Mouse (Mus musculus) limb, embryonic 10.5 days (tissue): Measurements from ENCODE around the gene Limd1. TPM values are rescaled to one million over a fixed set of nuclear protein-coding genes. Genes with fewer than 3 reads are reported as not detected.

Source experiments
- DNase-seq: peaks from one replicate; pipeline ENCODE4 v3.0.0-alpha.2; 2017; ENCODE audit warnings: low spot score
- H3K27ac ChIP-seq: fragments of 300-500 bp; sonication (generic); 2 replicates; pipeline ENCODE4 v1.5.1; 2016; ENCODE audit warnings: mild to moderate bottlenecking
- H3K27me3 ChIP-seq: fragments of 300-500 bp; sonication (generic); 2 replicates; pipeline ENCODE4 v1.6.1; 2016; ENCODE audit warnings: low read depth, mild to moderate bottlenecking; ENCODE audit not compliant: poor library complexity, severe bottlenecking
- H3K36me3 ChIP-seq: fragments of 300-500 bp; sonication (generic); 2 replicates; pipeline ENCODE4 v1.6.1; 2016; ENCODE audit warnings: mild to moderate bottlenecking, moderate library complexity
- H3K4me1 ChIP-seq: fragments of 300-500 bp; sonication (generic); 2 replicates; pipeline ENCODE4 v1.6.1; 2016
- H3K4me3 ChIP-seq: fragments of 300-500 bp; sonication (generic); 2 replicates; pipeline ENCODE4 v1.5.1; 2016; ENCODE audit warnings: mild to moderate bottlenecking, moderate library complexity
- H3K9me3 ChIP-seq: fragments of 300-500 bp; sonication (generic); replicated peaks from 2 replicates; pipeline ENCODE4 v1.6.1; 2016; ENCODE audit warnings: mild to moderate bottlenecking
- WGBS: fragments of 180-500 bp; shearing (Covaris S2); methylation state at CpG from one replicate; pipeline ENCODE4 v1.1.7; 2016; 5-methylcytosine and 5-hydroxymethylcytosine counted together
- polyA plus RNA-seq: library from polyadenylated mRNA; unstranded; fragments of >200 nt; fragmentation: Nextera tagmentation; extraction: Ambion mirVana; gene quantifications from 2 replicates; pipeline ENCODE4 v1.2.1, GENCODE M21; 2016

The Limd1 gene
- polyA plus RNA-seq, 1 experiment from 2014 or later: 55.2 TPM

- H3K9me3 ChIP-seq: no peaks in the 10 kb centered on the region
These were observed 10.0 kb upstream of the Limd1 start for GRCm38 (mm10) chr9:123468406-123469085.

GRCm38 (mm10) chr9:123469087-123469486 is 9.4 kb upstream of the Limd1 start:
- Histone ChIP-seq H3K4me3 (no peak overlapping the region), H3K4me1 (no peaks in the 10 kb centered on the region), H3K9me3 (no peaks in the 10 kb centered on the region), H3K27ac (no peak overlapping the region), H3K36me3 (0 out of 2 replicates have a peak, but pooled peaks cover 7% of the 10 kb centered on the region), H3K27me3 (no peaks in the 10 kb centered on the region)
- DNase-seq: no peak

More at GRCm38 (mm10) chr9:123468406-123469085, 10.0 kb upstream of the Limd1 start:
- 69% methylated on average over 5 of the region's 5 CpGs for WGBS
- DNase-seq: no peak
- H3K4me3 ChIP-seq: no peak overlapping the region
- H3K36me3 ChIP-seq: 0 out of 2 replicates have a peak, but pooled peaks cover 7% of the 10 kb centered on the region
- H3K27me3 ChIP-seq: no peaks in the 10 kb centered on the region
- no peaks in the 10 kb centered on the region for H3K4me1 ChIP-seq
- no peak overlapping the region for H3K27ac ChIP-seq

- Histone ChIP-seq H3K27me3 (no peaks in the 10 kb centered on the region), H3K4me3 (no peak overlapping the region), H3K9me3 (no peaks in the 10 kb centered on the region), H3K36me3 (no peaks in the 10 kb centered on the region), H3K4me1 (peaks cover 7% of the 10 kb centered on the region), H3K27ac (no peak overlapping the region)
- DNase-seq: no peak
These were observed 5.1 kb upstream of the Limd1 start for GRCm38 (mm10) chr9:123473377-123473776.

GRCm38 (mm10) chr9:123475569-123475968 is 2.9 kb upstream of the Limd1 start:
- Histone ChIP-seq H3K4me1 (peaks cover 25% of the 10 kb centered on the region), H3K9me3 (no peaks in the 10 kb centered on the region; the same call in 1 of the 2 replicates), H3K36me3 (peaks cover 12% of the 10 kb centered on the region), H3K4me3 (no peak overlapping the region), H3K27ac (no peak overlapping the region), H3K27me3 (no peaks in the 10 kb centered on the region)
- 83% methylated on average over 1 of the region's 1 CpGs for WGBS
- DNase-seq: no peak

- H3K36me3 ChIP-seq: peaks cover 38% of the 10 kb centered on the region
- no peaks in the 10 kb centered on the region; the same call in 1 of the 2 replicates for H3K9me3 ChIP-seq
- peak overlapping the region; percentile 60 for H3K4me3 ChIP-seq
- H3K4me1 ChIP-seq: peaks cover 49% of the 10 kb centered on the region
- WGBS: 1% methylated on average over 27 of the region's 29 CpGs
- H3K27ac ChIP-seq: peak overlapping the region; percentile 70
- DNase-seq: peak; percentile 90
- no peaks in the 10 kb centered on the region for H3K27me3 ChIP-seq
These were observed 398 bp upstream of the Limd1 start for GRCm38 (mm10) chr9:123478031-123478585.

- DNase-seq: peak; percentile 54
- Histone ChIP-seq H3K36me3 (peaks cover 49% of the 10 kb centered on the region), H3K9me3 (no peaks in the 10 kb centered on the region; the same call in 1 of the 2 replicates), H3K27ac (peak overlapping the region; percentile 87), H3K27me3 (no peaks in the 10 kb centered on the region), H3K4me3 (peak overlapping the region; percentile 60), H3K4me1 (peaks cover 53% of the 10 kb centered on the region)
- whole genome bisulfite sequencing: 25% methylated on average over 17 of the region's 17 CpGs
These were observed 727 bp downstream of the Limd1 start for GRCm38 (mm10) chr9:123479196-123479669.

- peak overlapping the region; percentile 60 for H3K4me3 ChIP-seq
- peaks cover 53% of the 10 kb centered on the region for H3K4me1 ChIP-seq
- 90% methylated on average over 8 of the region's 8 CpGs for WGBS
- no peaks in the 10 kb centered on the region; the same call in 1 of the 2 replicates for H3K9me3 ChIP-seq
- peak overlapping the region; percentile 87 for H3K27ac ChIP-seq
- no peak for DNase-seq
- peaks cover 55% of the 10 kb centered on the region for H3K36me3 ChIP-seq
- no peaks in the 10 kb centered on the region for H3K27me3 ChIP-seq
These were observed 1.4 kb downstream of the Limd1 start for GRCm38 (mm10) chr9:123479876-123480252.

- Histone ChIP-seq H3K9me3 (no peaks in the 10 kb centered on the region; the same call in 1 of the 2 replicates), H3K4me1 (peaks cover 53% of the 10 kb centered on the region), H3K4me3 (peak overlapping the region; percentile 60), H3K27me3 (no peaks in the 10 kb centered on the region), H3K27ac (peak overlapping the region; percentile 42; the same call in 1 of the 2 replicates), H3K36me3 (peaks cover 59% of the 10 kb centered on the region)
- DNase-seq: no peak
- 89% methylated on average over 18 of the region's 18 CpGs for WGBS
These were observed 1.9 kb downstream of the Limd1 start for GRCm38 (mm10) chr9:123480253-123480921.

GRCm38 (mm10) chr9:123481136-123481535 is 2.6 kb downstream of the Limd1 start:
- Histone ChIP-seq H3K27ac (no peak overlapping the region), H3K4me1 (peaks cover 53% of the 10 kb centered on the region), H3K4me3 (peak overlapping the region; percentile 60), H3K27me3 (no peaks in the 10 kb centered on the region), H3K9me3 (no peaks in the 10 kb centered on the region; the same call in 1 of the 2 replicates), H3K36me3 (peaks cover 67% of the 10 kb centered on the region)
- 76% methylated on average over 7 of the region's 7 CpGs for WGBS
- DNase-seq: no peak

- 96% methylated on average over 1 of the region's 1 CpGs for WGBS
- no peaks in the 10 kb centered on the region; the same call in 1 of the 2 replicates for H3K9me3 ChIP-seq
- DNase-seq: no peak
- peaks cover 48% of the 10 kb centered on the region for H3K4me1 ChIP-seq
- H3K36me3 ChIP-seq: peaks cover 88% of the 10 kb centered on the region
- no peaks in the 10 kb centered on the region for H3K27me3 ChIP-seq
- no peak overlapping the region for H3K4me3 ChIP-seq
- no peak overlapping the region for H3K27ac ChIP-seq
These were observed 5.1 kb downstream of the Limd1 start for GRCm38 (mm10) chr9:123483598-123483997.

GRCm38 (mm10) chr9:123484830-123485229 is 6.3 kb downstream of the Limd1 start:
- peaks cover 41% of the 10 kb centered on the region for H3K4me1 ChIP-seq
- H3K36me3 ChIP-seq: peaks cover 93% of the 10 kb centered on the region
- no peak overlapping the region for H3K27ac ChIP-seq
- no peaks in the 10 kb centered on the region; the same call in 1 of the 2 replicates for H3K9me3 ChIP-seq
- no peaks in the 10 kb centered on the region for H3K27me3 ChIP-seq
- DNase-seq: no peak
- no peak overlapping the region for H3K4me3 ChIP-seq
- 96% methylated on average over 3 of the region's 3 CpGs for WGBS

- no peak for DNase-seq
- H3K27me3 ChIP-seq: no peaks in the 10 kb centered on the region
- WGBS: 95% methylated on average over 4 of the region's 4 CpGs
- H3K36me3 ChIP-seq: peaks cover 89% of the 10 kb centered on the region
- H3K9me3 ChIP-seq: no peaks in the 10 kb centered on the region
- H3K4me3 ChIP-seq: no peak overlapping the region
- peaks cover 38% of the 10 kb centered on the region for H3K4me1 ChIP-seq
- no peak overlapping the region for H3K27ac ChIP-seq
These were observed 7.1 kb downstream of the Limd1 start for GRCm38 (mm10) chr9:123485561-123485960.

GRCm38 (mm10) chr9:123486635-123487034 is 8.1 kb downstream of the Limd1 start:
- H3K36me3 ChIP-seq: peaks cover 78% of the 10 kb centered on the region
- no peaks in the 10 kb centered on the region for H3K27me3 ChIP-seq
- H3K4me1 ChIP-seq: peaks cover 33% of the 10 kb centered on the region
- no peak overlapping the region for H3K27ac ChIP-seq
- H3K4me3 ChIP-seq: no peak overlapping the region
- no peaks in the 10 kb centered on the region for H3K9me3 ChIP-seq
- 76% methylated on average over 3 of the region's 3 CpGs for WGBS
- no peak for DNase-seq
